Mouse (Mus musculus): ENCODE data around the gene Epha8. TPM values are rescaled to one million over a fixed set of nuclear protein-coding genes. Genes with fewer than 3 reads are reported as not detected.
A peak's percentile ranks its signal among the peaks of the same experiment; 100 is the strongest.

The Epha8 gene
- total and polyA plus RNA-seq, 3 experiments, result not detected

DNA sequence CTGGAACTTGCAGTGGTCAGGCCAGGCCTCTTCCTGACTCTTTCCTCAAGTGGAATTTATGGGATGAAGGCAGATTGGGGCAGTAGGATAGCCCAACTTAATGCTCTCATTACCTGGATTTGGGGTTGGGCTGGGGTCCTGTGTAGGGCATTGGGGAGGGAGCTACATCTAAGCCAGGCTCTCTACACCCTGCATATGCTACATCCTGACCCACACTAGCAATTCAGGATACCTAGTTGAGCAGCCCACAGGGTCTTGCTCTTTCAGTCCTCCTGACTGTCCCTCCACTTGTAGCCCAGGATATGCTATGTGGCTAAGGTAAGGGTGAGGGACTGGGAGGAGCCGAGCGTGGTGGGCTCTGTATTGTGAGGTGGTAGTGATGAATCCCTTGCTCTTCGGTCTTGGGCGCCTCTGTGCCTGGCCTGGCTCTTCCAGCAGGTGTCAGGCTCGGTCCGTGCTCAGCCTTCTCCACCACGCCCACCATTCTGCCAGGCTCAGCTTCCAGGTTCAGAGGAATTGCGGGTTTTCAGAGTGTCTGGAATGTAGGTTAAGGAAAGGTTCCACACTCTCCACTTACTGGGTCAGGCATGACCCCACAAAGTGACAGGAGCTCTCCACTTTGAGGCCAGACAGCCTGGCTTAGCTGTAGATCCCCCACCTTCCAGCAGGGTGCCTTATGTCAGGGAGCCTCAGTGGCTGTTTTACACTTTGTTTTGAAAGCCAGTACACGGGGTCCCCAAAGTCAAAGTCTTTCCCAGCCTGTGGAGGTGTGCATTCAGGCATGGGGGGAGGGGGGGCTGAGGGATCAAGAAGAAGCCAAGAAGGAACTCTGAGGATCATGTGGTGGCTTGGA lies 62.7 kb downstream of the Epha8 start:
- peaks cover 98% of the 10 kb centered on the region for H3K27me3 ChIP-seq (replicated peaks)
- H3K4me3 ChIP-seq (replicated peaks in 1 of 3; ENCODE audit: low read depth in 2 of 3, low read length in 2 of 3, poor library complexity in 1 of 3), result no peak overlapping the region
- DNase-seq (ENCODE audit: extremely low read depth), result no peak
- peak; percentile 71 for TF ChIP-seq SMC3 (IDR thresholded peaks at IDR 0.05; ENCODE audit: low read depth, low read length)
- TF ChIP-seq ETS1 (conservative IDR thresholded peaks at IDR 0.05; ENCODE audit: low read depth, low read length), result no peak
- TF ChIP-seq CTCF (conservative IDR thresholded peaks at IDR 0.05 in 1 of 2, IDR thresholded peaks at IDR 0.05 in 1 of 2; ENCODE audit: low read depth in 2 of 2, low read length in 2 of 2), result peak; percentile 8 to 70; a peak in 2 of 4 replicates
- no peak for TF ChIP-seq MAZ (IDR thresholded peaks at IDR 0.05; ENCODE audit: low read depth, low read length)
- TF ChIP-seq RAD21 (IDR thresholded peaks at IDR 0.05; ENCODE audit: low read depth, low read length), result peak; percentile 64
- no peak overlapping the region for H3K9ac ChIP-seq (ENCODE audit: insufficient read depth, low read depth)
- no peak overlapping the region for H3K27ac ChIP-seq (ENCODE audit: insufficient read depth, low read depth)
- in situ Hi-C loops (cut with MboI; ENCODE audit: low pct_ligation_motif_present, low pct_unique_long_range_greater_than_20kb, low sequenced_read_pairs), result loop anchor here (5.0 to 10.0 kb wide), 2 partner anchors 178 to 391 kb away; no protein-coding TSS in a partner anchor
- no peaks in the 10 kb centered on the region for H3K36me3 ChIP-seq (replicated peaks in 1 of 2; ENCODE audit: control insufficient read depth in 1 of 2, insufficient read depth in 1 of 2, low read length in 1 of 2)
- H3K9me3 ChIP-seq (replicated peaks; ENCODE audit: low read length), result no peaks in the 10 kb centered on the region
- H3K4me1 ChIP-seq (ENCODE audit: control insufficient read depth in 1 of 2, insufficient read depth in 2 of 2), result 0 out of 4 replicates have a peak, but pooled peaks cover 0 to 3% of the 10 kb centered on the region in 2 experiments
- H3K4me2 ChIP-seq (ENCODE audit: insufficient read depth, low read depth, poor library complexity, severe bottlenecking), result no peak overlapping the region
- dilution Hi-C loops (cut with MboI; ENCODE audit: extremely low pct_ligation_motif_present, extremely low pct_unique_long_range_greater_than_20kb, low sequenced_read_pairs), result no loop called here
- H3K79me2 ChIP-seq (replicated peaks; ENCODE audit: control insufficient read depth, extremely low read depth, insufficient read depth, poor library complexity, severe bottlenecking), result no peaks in the 10 kb centered on the region

DNA sequence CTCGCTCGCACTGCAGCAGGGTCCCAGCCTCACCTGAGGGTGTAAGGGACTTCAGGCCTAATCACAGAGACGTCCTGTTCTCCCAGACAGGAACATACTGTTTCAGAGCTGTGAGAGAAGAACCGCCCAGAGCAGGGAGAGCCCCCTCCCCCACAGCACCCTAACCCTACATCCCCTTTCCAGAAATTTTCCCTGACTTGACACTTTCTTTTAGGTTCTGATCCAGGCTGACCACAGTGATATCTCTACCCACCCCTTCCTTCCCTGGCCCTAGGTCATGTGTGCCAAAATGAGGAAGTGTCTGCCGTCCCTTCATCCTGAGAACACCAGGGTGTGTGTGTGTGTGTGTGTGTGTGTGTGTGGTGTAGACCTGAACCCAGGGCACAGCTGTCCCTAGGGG lies 63.8 kb downstream of the Epha8 start, which contains the start of gene C1qc:
Gene C1qc (minus strand): TSS at position 255 of the 400 bp plus-strand sequence.
- TF ChIP-seq CTCF (conservative IDR thresholded peaks at IDR 0.05 in 1 of 2, IDR thresholded peaks at IDR 0.05 in 1 of 2; ENCODE audit: low read depth in 2 of 2, low read length in 2 of 2), result no peak
- no peak for TF ChIP-seq JUN (IDR thresholded peaks at IDR 0.05; ENCODE audit: insufficient read depth, low read depth, low read length)
- no peak for TF ChIP-seq MAX (IDR thresholded peaks at IDR 0.05; ENCODE audit: low read length)
- TF ChIP-seq ZMIZ1 (IDR thresholded peaks at IDR 0.05; ENCODE audit: low read depth, low read length), result no peak
- no peak for TF ChIP-seq ZC3H11A (IDR thresholded peaks at IDR 0.05; ENCODE audit: low read depth, low read length)
- TF ChIP-seq NRF1 (IDR thresholded peaks at IDR 0.05; ENCODE audit: low read depth, low read length), result no peak
- TF ChIP-seq TBP (conservative IDR thresholded peaks at IDR 0.05; ENCODE audit: low read depth, low read length), result no peak
- TF ChIP-seq JUND (conservative IDR thresholded peaks at IDR 0.05; ENCODE audit: low read depth, low read length), result no peak
- no peak for TF ChIP-seq IRF4 (IDR thresholded peaks at IDR 0.05; ENCODE audit: low read depth, low read length)
- no peak for TF ChIP-seq CHD2 (IDR thresholded peaks at IDR 0.05; ENCODE audit: low read length)
- TF ChIP-seq RCOR1 (conservative IDR thresholded peaks at IDR 0.05; ENCODE audit: low read depth, low read length), result no peak
- no peak for TF ChIP-seq ETS1 (conservative IDR thresholded peaks at IDR 0.05; ENCODE audit: low read depth, low read length)
- TF ChIP-seq NELFE (IDR thresholded peaks at IDR 0.05; ENCODE audit: low read depth, low read length), result no peak
- H3K27ac ChIP-seq (ENCODE audit: insufficient read depth, low read depth), result no peak within 1 kb of the TSS
- no peaks in the 10 kb centered on the region for H3K79me2 ChIP-seq (replicated peaks; ENCODE audit: control insufficient read depth, extremely low read depth, insufficient read depth, poor library complexity, severe bottlenecking)
- H3K4me1 ChIP-seq (ENCODE audit: control insufficient read depth in 1 of 2, insufficient read depth in 2 of 2), result 0 out of 4 replicates have a peak, but pooled peaks cover 0 to 3% of the 10 kb centered on the region in 2 experiments
- H3K4me3 ChIP-seq (replicated peaks in 1 of 3; ENCODE audit: low read depth in 2 of 3, low read length in 2 of 3, poor library complexity in 1 of 3), result no peak within 1 kb of the TSS
- H3K36me3 ChIP-seq (replicated peaks in 1 of 2; ENCODE audit: control insufficient read depth in 1 of 2, insufficient read depth in 1 of 2, low read length in 1 of 2), result no peaks in the 10 kb centered on the region
- DNase-seq (ENCODE audit: extremely low read depth), result no peak
- H3K4me2 ChIP-seq (ENCODE audit: insufficient read depth, low read depth, poor library complexity, severe bottlenecking), result no peak within 1 kb of the TSS
- dilution Hi-C loops (cut with MboI; ENCODE audit: extremely low pct_ligation_motif_present, extremely low pct_unique_long_range_greater_than_20kb, low sequenced_read_pairs) (no loop called here), in situ Hi-C loops (cut with MboI; ENCODE audit: low pct_ligation_motif_present, low pct_unique_long_range_greater_than_20kb, low sequenced_read_pairs) (loop anchor here (5.0 to 10.0 kb wide), 2 partner anchors 179 to 392 kb away; no protein-coding TSS in a partner anchor)
- no peak within 1 kb of the TSS for H3K9ac ChIP-seq (ENCODE audit: insufficient read depth, low read depth)
- H3K27me3 ChIP-seq (replicated peaks), result peaks cover 96% of the 10 kb centered on the region
- H3K9me3 ChIP-seq (replicated peaks; ENCODE audit: low read length), result no peaks in the 10 kb centered on the region
